Mouse (Mus musculus): ENCODE results near the gene Cp. TPM values are rescaled to one million over a fixed set of nuclear protein-coding genes. Genes with fewer than 3 reads are reported as not detected.

Cp gene
- polyA plus RNA-seq (2015; fragmentation: Illumina TruSeq; extraction: RNeasy Lipid Tissue Mini Kit (QIAGEN cat#74804); ENCODE audit: insufficient read depth, low replicate concordance), result 95.6 TPM

GRCm38 (mm10) chr3:19956885-19957284, at the start of gene Cp:
Cp (plus strand) TSS chr3:19957054.

GRCm38 (mm10) chr3:20034719-20035404, 78.0 kb downstream of the Cp start, which contains the start of gene Hps3:
Hps3 (minus strand) TSS chr3:20035315.

GRCm38 (mm10) chr3:20057306-20058196, 100.7 kb downstream of the Cp start, which contains the start of gene Hltf:
Hltf (plus strand) TSS chr3:20057811.

Other genes starting within 250 kb of the Cp start
- 148 TPM for gene Hps3, start 78.3 kb downstream of the Cp start, polyA plus RNA-seq (2015; fragmentation: Illumina TruSeq; extraction: RNeasy Lipid Tissue Mini Kit (QIAGEN cat#74804); ENCODE audit: insufficient read depth, low replicate concordance)
- 73.5 TPM for gene Hltf, start 100.8 kb downstream of the Cp start, polyA plus RNA-seq (2015; fragmentation: Illumina TruSeq; extraction: RNeasy Lipid Tissue Mini Kit (QIAGEN cat#74804); ENCODE audit: insufficient read depth, low replicate concordance)
- gene Gyg, start 198.3 kb downstream of the Cp start, polyA plus RNA-seq (2015; fragmentation: Illumina TruSeq; extraction: RNeasy Lipid Tissue Mini Kit (QIAGEN cat#74804); ENCODE audit: insufficient read depth, low replicate concordance), result 58.4 TPM

All from spleen, adult 10 weeks (tissue).